Mouse (Mus musculus) heart, embryonic 15.5 days (tissue): ENCODE data around the gene Snrnp40. TPM values are rescaled to one million over a fixed set of nuclear protein-coding genes. Genes with fewer than 3 reads are reported as not detected.

Source experiments
- ATAC-seq: fragments of 200-750 bp; cut with Nextera tagmentation; replicated peaks from 2 replicates; pipeline ENCODE4 v1.8.0; 2017; ENCODE audit warnings: low read depth, moderate TSS enrichment; ENCODE audit not compliant: insufficient number of reproducible peaks, insufficient read depth, low FRiP score
- H3K27ac ChIP-seq: fragments of 300-500 bp; sonication (generic); 2 replicates; pipeline ENCODE4 v1.5.1; 2015; ENCODE audit warnings: mild to moderate bottlenecking, inconsistent platforms
- H3K27me3 ChIP-seq: fragments of 300-500 bp; sonication (generic); 2 replicates; pipeline ENCODE4 v1.6.1; 2015; ENCODE audit warnings: inconsistent platforms
- H3K36me3 ChIP-seq: fragments of 300-500 bp; sonication (generic); 2 replicates; pipeline ENCODE4 v1.6.1; 2015; ENCODE audit warnings: mild to moderate bottlenecking, inconsistent platforms
- H3K4me1 ChIP-seq: fragments of 300-500 bp; sonication (generic); replicated peaks from 2 replicates; pipeline ENCODE4 v1.6.1; 2015; ENCODE audit warnings: inconsistent platforms
- H3K4me2 ChIP-seq: fragments of 300-500 bp; sonication (generic); 2 replicates; pipeline ENCODE4 v1.6.1; 2015; ENCODE audit warnings: inconsistent platforms, mild to moderate bottlenecking, moderate library complexity
- H3K4me3 ChIP-seq: fragments of 300-500 bp; sonication (generic); 2 replicates; pipeline ENCODE4 v1.5.1; 2015; ENCODE audit warnings: mild to moderate bottlenecking, inconsistent platforms
- H3K9ac ChIP-seq: fragments of 300-500 bp; sonication (generic); 2 replicates; pipeline ENCODE4 v1.6.1; 2015; ENCODE audit warnings: mild to moderate bottlenecking, inconsistent platforms
- H3K9me3 ChIP-seq: fragments of 300-500 bp; sonication (generic); replicated peaks from 2 replicates; pipeline ENCODE4 v1.6.1; 2016; ENCODE audit warnings: inconsistent platforms
- WGBS: fragments of 180-500 bp; shearing (Covaris S2); methylation state at CpG from one replicate; pipeline ENCODE4 v1.1.7; 2015; ENCODE audit warnings: mixed read lengths; 5-methylcytosine and 5-hydroxymethylcytosine counted together
- polyA plus RNA-seq: library from polyadenylated mRNA; unstranded; fragments of >200 nt; fragmentation: Nextera tagmentation; extraction: Ambion mirVana; gene quantifications from 2 replicates; pipeline ENCODE4 v1.2.1, GENCODE M21; 2015

Gene Snrnp40
- polyA plus RNA-seq, 1 experiment from 2014 or later = 62.7 TPM

GRCm38 (mm10) chr4:130380418-130380817 lies 20.5 kb downstream of the Snrnp40 start:
- Histone ChIP-seq H3K9me3 (no peaks in the 10 kb centered on the region), H3K4me1 (no peaks in the 10 kb centered on the region), H3K27ac (no peak overlapping the region), H3K4me3 (no peak overlapping the region), H3K4me2 (no peak overlapping the region), H3K27me3 (no peaks in the 10 kb centered on the region), H3K36me3 (peaks cover 69% of the 10 kb centered on the region), H3K9ac (no peak overlapping the region)
- ATAC-seq = no peak
- WGBS = 60% methylated on average over 2 of the region's 2 CpGs

GRCm38 (mm10) chr4:130387256-130387655 lies 27.3 kb downstream of the Snrnp40 start:
- Histone ChIP-seq H3K27ac (no peak overlapping the region), H3K4me2 (no peak overlapping the region), H3K4me1 (no peaks in the 10 kb centered on the region), H3K4me3 (no peak overlapping the region), H3K36me3 (peaks cover 65% of the 10 kb centered on the region), H3K9me3 (no peaks in the 10 kb centered on the region), H3K9ac (no peak overlapping the region), H3K27me3 (no peaks in the 10 kb centered on the region)
- WGBS = 83% methylated on average over 3 of the region's 3 CpGs
- ATAC-seq = no peak

- no peak for ATAC-seq
- no peak overlapping the region for H3K27ac ChIP-seq
- H3K27me3 ChIP-seq = no peaks in the 10 kb centered on the region
- H3K4me1 ChIP-seq = no peaks in the 10 kb centered on the region
- peaks cover 52% of the 10 kb centered on the region for H3K36me3 ChIP-seq
- H3K4me2 ChIP-seq = no peak overlapping the region
- no peak overlapping the region for H3K4me3 ChIP-seq
- H3K9ac ChIP-seq = no peak overlapping the region
- WGBS = 83% methylated on average over 6 of the region's 6 CpGs
- no peaks in the 10 kb centered on the region for H3K9me3 ChIP-seq
These were observed 29.6 kb downstream of the Snrnp40 start for GRCm38 (mm10) chr4:130389496-130389895.

- 81% methylated on average over 7 of the region's 7 CpGs for WGBS
These were observed 30.0 kb downstream of the Snrnp40 start for GRCm38 (mm10) chr4:130389927-130390326.

GRCm38 (mm10) chr4:130391265-130391664 lies 31.3 kb downstream of the Snrnp40 start:
- Histone ChIP-seq H3K4me2 (no peak overlapping the region), H3K4me1 (no peaks in the 10 kb centered on the region), H3K27me3 (no peaks in the 10 kb centered on the region), H3K27ac (no peak overlapping the region), H3K9me3 (no peaks in the 10 kb centered on the region), H3K4me3 (no peak overlapping the region), H3K9ac (no peak overlapping the region), H3K36me3 (peaks cover 38% of the 10 kb centered on the region)
- 64% methylated on average over 3 of the region's 3 CpGs for WGBS
- no peak for ATAC-seq

More at GRCm38 (mm10) chr4:130389927-130390326, 30.0 kb downstream of the Snrnp40 start:
- Histone ChIP-seq H3K9ac (no peak overlapping the region), H3K4me2 (no peak overlapping the region), H3K36me3 (peaks cover 48% of the 10 kb centered on the region), H3K4me1 (no peaks in the 10 kb centered on the region), H3K9me3 (no peaks in the 10 kb centered on the region), H3K4me3 (no peak overlapping the region), H3K27ac (no peak overlapping the region), H3K27me3 (no peaks in the 10 kb centered on the region)
- ATAC-seq = no peak

Other genes starting within 250 kb of the Snrnp40 start
- 0.13 TPM in 1 of 2 replicates, not detected in the other for gene Hcrtr1, start 220.8 kb upstream of the Snrnp40 start, polyA plus RNA-seq
- 52.0 and 57.2 TPM in 2 replicates for gene Tinagl1, start 185.0 kb upstream of the Snrnp40 start, polyA plus RNA-seq
- gene Gm853, start 137.7 kb upstream of the Snrnp40 start, polyA plus RNA-seq = not detected in 2 replicates
- 6.3 and 11.3 TPM in 2 replicates for gene Serinc2, start 80.9 kb upstream of the Snrnp40 start, polyA plus RNA-seq
- 1,204 and 1,729 TPM in 2 replicates for gene Fabp3, start 51.5 kb upstream of the Snrnp40 start, polyA plus RNA-seq
- gene Gm10570, start 51.5 kb upstream of the Snrnp40 start, polyA plus RNA-seq = 0.98 and 1.0 TPM in 2 replicates
- 43.2 and 48.7 TPM in 2 replicates for gene Zcchc17, start 189 bp upstream of the Snrnp40 start, polyA plus RNA-seq
- 0.44 and 0.65 TPM in 2 replicates for gene Nkain1, start 214.0 kb downstream of the Snrnp40 start, polyA plus RNA-seq